Mouse (Mus musculus) layer of hippocampus, adult 9-10 months (tissue): ENCODE measurements around the gene Vmn1r143.
"Not testable (repeated sequence)": the region's sequence is repeated elsewhere in the genome, so short reads cannot be mapped to it uniquely, and the experiment has no call there.

Experiments used
- DNase-seq: peaks from one replicate; pipeline ENCODE4 v3.0.0; 2022; ENCODE audit warnings: low spot score

Vmn1r143 gene

GRCm38 (mm10) chr7:22189077-22189476, at the start of gene Vmn1r143:
Vmn1r143 (plus strand) TSS chr7:22189377.
- DNase-seq: not testable (repeated sequence)

- DNase-seq: not testable (repeated sequence)
Observed at GRCm38 (mm10) chr7:22163935-22164334, 25.2 kb upstream of the Vmn1r143 start, which contains the start of gene Vmn1r142. Vmn1r142 (minus strand) TSS chr7:22164035.

GRCm38 (mm10) chr7:22201164-22201563, 12.0 kb downstream of the Vmn1r143 start, which contains the start of gene Gm8653:
Gm8653 (minus strand) TSS chr7:22201264.
- not testable (repeated sequence) for DNase-seq

- not testable (repeated sequence) for DNase-seq
Observed at GRCm38 (mm10) chr7:22229384-22229783, 40.2 kb downstream of the Vmn1r143 start, which contains the start of gene Gm8453. Gm8453 (minus strand) TSS chr7:22229484.
